Mouse (Mus musculus) thymus, postnatal 14 days (tissue): ENCODE measurements around the gene B4galnt4.

Experiments used
- DNase-seq: peaks from one replicate; pipeline ENCODE4 v3.0.0; 2021

The B4galnt4 gene

GRCm38 (mm10) chr7:141042539-141042938 is 18.4 kb upstream of the B4galnt4 start:
- no peak for DNase-seq

- no peak for DNase-seq
Observed at GRCm38 (mm10) chr7:141046931-141047580, 13.8 kb upstream of the B4galnt4 start.

GRCm38 (mm10) chr7:141047581-141048225 is 13.2 kb upstream of the B4galnt4 start:
- DNase-seq = no peak

- peak; percentile 90 for DNase-seq
Observed at GRCm38 (mm10) chr7:141048226-141049218, 12.4 kb upstream of the B4galnt4 start.

- DNase-seq = no peak
Observed at GRCm38 (mm10) chr7:141049326-141049725, 11.6 kb upstream of the B4galnt4 start.

GRCm38 (mm10) chr7:141051060-141051685 is 9.7 kb upstream of the B4galnt4 start:
- DNase-seq = no peak

GRCm38 (mm10) chr7:141052016-141052415 is 8.9 kb upstream of the B4galnt4 start:
- DNase-seq = no peak

- no peak for DNase-seq
Observed at GRCm38 (mm10) chr7:141052421-141052820, 8.5 kb upstream of the B4galnt4 start.

GRCm38 (mm10) chr7:141055785-141056184 is 5.1 kb upstream of the B4galnt4 start:
- DNase-seq = no peak

- DNase-seq = no peak
Observed at GRCm38 (mm10) chr7:141056976-141057375, 3.9 kb upstream of the B4galnt4 start.

- DNase-seq = no peak
Observed at GRCm38 (mm10) chr7:141057541-141057940, 3.4 kb upstream of the B4galnt4 start.

GRCm38 (mm10) chr7:141058601-141059341 is 2.1 kb upstream of the B4galnt4 start:
- no peak for DNase-seq

- no peak for DNase-seq
Observed at GRCm38 (mm10) chr7:141059929-141060328, 975 bp upstream of the B4galnt4 start.

GRCm38 (mm10) chr7:141061269-141061692 is 377 bp downstream of the B4galnt4 start:
- no peak for DNase-seq

GRCm38 (mm10) chr7:141062525-141062924 is 1.6 kb downstream of the B4galnt4 start:
- no peak for DNase-seq

- no peak for DNase-seq
Observed at GRCm38 (mm10) chr7:141063353-141063752, 2.4 kb downstream of the B4galnt4 start.

- peak; percentile 38 for DNase-seq
Observed at GRCm38 (mm10) chr7:141064175-141064574, 3.3 kb downstream of the B4galnt4 start.

GRCm38 (mm10) chr7:141064576-141064975 is 3.7 kb downstream of the B4galnt4 start:
- no peak for DNase-seq

GRCm38 (mm10) chr7:141068351-141068750 is 7.4 kb downstream of the B4galnt4 start:
- no peak for DNase-seq

- DNase-seq = peak; percentile 82
Observed at GRCm38 (mm10) chr7:141070058-141070862, 9.4 kb downstream of the B4galnt4 start.
